Mouse (Mus musculus): ENCODE data around the gene Vav3. TPM values are rescaled to one million over a fixed set of nuclear protein-coding genes. Genes with fewer than 3 reads are reported as not detected.

Gene Vav3
- polyA plus RNA-seq, 1 experiment: 2.3 TPM

DNA sequence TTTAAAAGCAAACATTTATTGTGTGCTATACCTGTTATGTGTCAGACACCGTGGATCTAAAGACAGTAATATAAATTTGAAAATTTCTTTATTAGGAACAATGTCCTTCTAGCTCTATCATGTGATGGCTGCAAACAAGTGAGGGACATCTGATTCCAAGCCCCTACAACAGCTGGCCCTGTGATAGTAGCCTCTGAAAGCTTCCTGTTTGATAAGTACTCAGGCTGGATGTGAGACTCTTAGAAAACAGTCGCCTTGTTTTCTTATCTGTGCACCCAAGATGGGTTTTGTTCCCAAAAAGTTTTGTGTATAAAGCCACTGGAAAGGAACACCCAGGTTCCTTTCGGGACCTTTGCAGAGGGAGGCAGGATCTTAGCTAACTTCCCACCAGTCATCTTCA, 32.0 kb upstream of the Vav3 start:
- H3K9ac ChIP-seq (ENCODE audit: low read depth, poor library complexity, severe bottlenecking): no peak overlapping the region
- no peaks in the 10 kb centered on the region for H3K27me3 ChIP-seq (ENCODE audit: control insufficient read depth, insufficient read depth, low read length, poor library complexity, severe bottlenecking)
- TF ChIP-seq CTCF (IDR thresholded peaks at IDR 0.05; ENCODE audit: low read depth, low read length) (no peak), POLR2A (IDR thresholded peaks at IDR 0.05; ENCODE audit: insufficient read depth, low read length) (no peak), EP300 (IDR thresholded peaks at IDR 0.05; ENCODE audit: insufficient read depth, low read depth, low read length) (no peak)
- no peak overlapping the region for H3K4me3 ChIP-seq (ENCODE audit: low read depth, low read length)
- H3K27ac ChIP-seq (ENCODE audit: insufficient read depth, low read length): no peak overlapping the region
- H3K9me3 ChIP-seq (replicated peaks; ENCODE audit: control insufficient read depth, insufficient read depth, low read length, poor library complexity, severe bottlenecking): no peaks in the 10 kb centered on the region
- no peaks in the 10 kb centered on the region for H3K4me1 ChIP-seq (ENCODE audit: control insufficient read depth, insufficient read depth, low read length)
- H3K36me3 ChIP-seq (ENCODE audit: control insufficient read depth, insufficient read depth, low read length, poor library complexity, severe bottlenecking): no peaks in the 10 kb centered on the region

DNA sequence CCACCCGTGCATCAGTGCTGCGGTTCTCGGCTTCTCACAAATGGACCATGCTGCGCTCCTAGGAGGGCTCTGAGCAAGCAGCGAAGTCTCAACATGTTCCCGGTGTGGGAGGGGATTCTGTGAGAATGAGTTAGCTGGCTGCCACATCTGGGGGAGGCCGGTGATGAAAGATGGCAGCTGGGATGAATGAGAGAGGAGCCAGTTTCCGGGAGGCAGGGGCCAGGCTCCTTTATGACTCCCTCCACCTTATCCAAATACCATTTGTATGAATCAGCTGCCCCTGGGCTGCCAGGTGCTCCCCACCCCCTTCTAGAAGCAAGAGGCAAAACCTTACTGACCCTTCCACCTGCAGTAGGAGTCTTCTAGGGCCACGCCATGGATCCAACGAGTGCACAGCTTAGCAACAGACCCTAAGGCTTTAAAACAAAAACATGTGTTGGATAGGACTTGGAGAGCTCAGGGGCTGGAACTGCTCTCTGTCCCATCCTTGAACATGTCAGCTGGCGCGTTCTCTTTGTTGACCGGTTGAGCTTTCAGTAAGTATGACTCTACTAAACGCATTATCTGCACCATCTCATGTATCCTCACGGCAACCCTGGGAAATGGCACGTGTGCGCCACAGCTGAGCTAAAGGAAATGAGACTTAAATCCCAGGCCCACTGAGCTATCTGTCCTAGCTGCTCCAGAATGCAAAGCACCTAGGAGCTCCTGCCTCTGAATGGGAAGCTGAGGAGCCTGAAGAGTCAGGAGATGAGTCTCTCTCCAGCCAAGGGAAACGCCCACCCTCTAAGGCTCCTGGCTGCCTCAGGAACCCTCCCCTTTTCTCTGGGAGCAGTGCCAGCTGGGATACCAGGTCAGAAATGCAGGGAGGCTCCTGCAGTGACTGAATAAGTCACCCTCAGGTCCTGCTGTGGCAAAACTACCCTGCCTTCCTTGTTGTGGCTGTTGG, 30.9 kb upstream of the Vav3 start:
- no peaks in the 10 kb centered on the region for H3K9me3 ChIP-seq (replicated peaks; ENCODE audit: control insufficient read depth, insufficient read depth, low read length, poor library complexity, severe bottlenecking)
- H3K27ac ChIP-seq (ENCODE audit: insufficient read depth, low read length): no peak overlapping the region
- no peaks in the 10 kb centered on the region for H3K36me3 ChIP-seq (ENCODE audit: control insufficient read depth, insufficient read depth, low read length, poor library complexity, severe bottlenecking)
- no peaks in the 10 kb centered on the region for H3K4me1 ChIP-seq (ENCODE audit: control insufficient read depth, insufficient read depth, low read length)
- no peaks in the 10 kb centered on the region for H3K27me3 ChIP-seq (ENCODE audit: control insufficient read depth, insufficient read depth, low read length, poor library complexity, severe bottlenecking)
- no peak for TF ChIP-seq POLR2A (IDR thresholded peaks at IDR 0.05; ENCODE audit: insufficient read depth, low read length)
- TF ChIP-seq EP300 (IDR thresholded peaks at IDR 0.05; ENCODE audit: insufficient read depth, low read depth, low read length): no peak
- no peak for TF ChIP-seq CTCF (IDR thresholded peaks at IDR 0.05; ENCODE audit: low read depth, low read length)
- H3K4me3 ChIP-seq (ENCODE audit: low read depth, low read length): no peak overlapping the region
- H3K9ac ChIP-seq (ENCODE audit: low read depth, poor library complexity, severe bottlenecking): no peak overlapping the region

DNA sequence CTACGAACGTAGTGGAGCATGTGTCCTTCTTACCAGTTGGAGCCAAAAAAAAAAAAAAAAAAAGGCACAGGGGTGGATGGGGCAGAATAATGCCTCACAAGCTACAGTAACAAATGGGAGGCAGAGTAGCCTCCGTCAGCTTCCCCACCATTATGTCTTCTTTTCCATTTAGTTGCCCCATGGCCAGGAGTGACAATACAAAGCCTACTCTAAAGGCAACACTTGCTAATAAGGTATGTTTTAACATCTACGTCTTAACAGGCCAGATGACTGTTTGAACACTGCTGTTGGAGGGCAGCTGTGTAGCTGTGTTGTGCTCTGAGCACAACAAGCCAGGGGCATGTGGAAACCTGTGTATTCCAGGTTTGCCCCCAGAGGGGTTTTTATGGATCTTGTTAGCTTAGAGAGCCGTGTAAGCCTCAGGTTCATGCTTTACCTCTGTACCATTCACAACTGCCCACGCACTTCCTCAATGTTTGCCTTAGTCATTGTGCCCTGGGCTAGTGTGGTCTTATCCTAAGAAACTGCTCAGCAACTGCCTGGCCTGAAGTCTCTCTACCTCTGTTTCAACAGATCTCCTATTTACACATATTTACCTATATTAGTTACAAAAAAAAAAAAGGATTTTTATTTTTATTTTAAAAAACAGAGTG, 29.2 kb upstream of the Vav3 start:
- Histone ChIP-seq H3K27me3 (ENCODE audit: control insufficient read depth, insufficient read depth, low read length, poor library complexity, severe bottlenecking) (no peaks in the 10 kb centered on the region), H3K9me3 (replicated peaks; ENCODE audit: control insufficient read depth, insufficient read depth, low read length, poor library complexity, severe bottlenecking) (no peaks in the 10 kb centered on the region), H3K4me3 (ENCODE audit: low read depth, low read length) (no peak overlapping the region), H3K4me1 (ENCODE audit: control insufficient read depth, insufficient read depth, low read length) (no peaks in the 10 kb centered on the region), H3K27ac (ENCODE audit: insufficient read depth, low read length) (no peak overlapping the region), H3K9ac (ENCODE audit: low read depth, poor library complexity, severe bottlenecking) (no peak overlapping the region), H3K36me3 (ENCODE audit: control insufficient read depth, insufficient read depth, low read length, poor library complexity, severe bottlenecking) (no peaks in the 10 kb centered on the region)
- TF ChIP-seq CTCF (IDR thresholded peaks at IDR 0.05; ENCODE audit: low read depth, low read length) (no peak), EP300 (IDR thresholded peaks at IDR 0.05; ENCODE audit: insufficient read depth, low read depth, low read length) (no peak), POLR2A (IDR thresholded peaks at IDR 0.05; ENCODE audit: insufficient read depth, low read length) (no peak)

DNA sequence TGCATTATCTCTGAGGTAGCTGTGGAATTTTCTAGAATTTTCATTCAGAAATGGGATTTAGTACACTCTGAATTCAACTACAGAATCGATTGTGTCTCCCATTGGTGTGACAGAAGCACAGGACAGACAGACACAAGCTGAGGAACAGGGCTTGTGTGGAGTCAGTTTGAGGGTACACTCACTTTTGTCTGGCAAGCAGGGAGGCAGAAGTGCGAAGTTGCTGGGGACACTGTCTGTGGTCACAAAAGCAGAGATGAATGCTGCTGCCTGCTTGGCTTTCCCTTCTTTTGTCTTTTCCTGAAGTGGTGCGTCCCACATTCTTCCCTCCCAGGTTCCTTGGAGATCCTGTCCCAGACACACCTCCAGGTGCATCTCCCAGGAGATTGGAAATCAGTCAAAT, 28.6 kb upstream of the Vav3 start:
- no peaks in the 10 kb centered on the region for H3K9me3 ChIP-seq (replicated peaks; ENCODE audit: control insufficient read depth, insufficient read depth, low read length, poor library complexity, severe bottlenecking)
- no peaks in the 10 kb centered on the region for H3K36me3 ChIP-seq (ENCODE audit: control insufficient read depth, insufficient read depth, low read length, poor library complexity, severe bottlenecking)
- no peak overlapping the region for H3K4me3 ChIP-seq (ENCODE audit: low read depth, low read length)
- H3K9ac ChIP-seq (ENCODE audit: low read depth, poor library complexity, severe bottlenecking): no peak overlapping the region
- H3K27ac ChIP-seq (ENCODE audit: insufficient read depth, low read length): no peak overlapping the region
- no peaks in the 10 kb centered on the region for H3K4me1 ChIP-seq (ENCODE audit: control insufficient read depth, insufficient read depth, low read length)
- H3K27me3 ChIP-seq (ENCODE audit: control insufficient read depth, insufficient read depth, low read length, poor library complexity, severe bottlenecking): no peaks in the 10 kb centered on the region
- no peak for TF ChIP-seq POLR2A (IDR thresholded peaks at IDR 0.05; ENCODE audit: insufficient read depth, low read length)
- no peak for TF ChIP-seq EP300 (IDR thresholded peaks at IDR 0.05; ENCODE audit: insufficient read depth, low read depth, low read length)
- TF ChIP-seq CTCF (IDR thresholded peaks at IDR 0.05; ENCODE audit: low read depth, low read length): no peak

DNA sequence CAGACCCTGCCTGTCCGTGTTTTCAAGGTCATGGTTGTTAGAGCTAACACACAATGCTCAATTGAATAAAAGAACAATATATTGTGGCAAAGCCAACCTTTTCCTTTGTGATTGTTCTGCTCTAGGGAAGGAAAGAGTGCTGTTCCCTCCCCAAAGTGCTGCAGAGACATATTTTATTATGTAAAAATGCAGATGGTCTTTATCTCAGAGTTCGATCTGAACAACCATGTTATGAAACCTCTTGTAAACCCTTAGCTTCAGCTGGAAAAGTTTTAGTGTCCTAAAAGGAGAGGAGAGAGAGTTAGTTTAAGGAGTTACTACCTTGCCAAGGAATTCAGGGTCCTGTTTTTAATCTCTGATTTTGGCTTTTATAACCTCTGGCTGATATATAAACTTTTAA, 27.0 kb upstream of the Vav3 start:
- TF ChIP-seq EP300 (IDR thresholded peaks at IDR 0.05; ENCODE audit: insufficient read depth, low read depth, low read length) (no peak), POLR2A (IDR thresholded peaks at IDR 0.05; ENCODE audit: insufficient read depth, low read length) (no peak)
- Histone ChIP-seq H3K4me3 (ENCODE audit: low read depth, low read length) (no peak overlapping the region), H3K36me3 (ENCODE audit: control insufficient read depth, insufficient read depth, low read length, poor library complexity, severe bottlenecking) (no peaks in the 10 kb centered on the region), H3K27me3 (ENCODE audit: control insufficient read depth, insufficient read depth, low read length, poor library complexity, severe bottlenecking) (no peaks in the 10 kb centered on the region), H3K9me3 (replicated peaks; ENCODE audit: control insufficient read depth, insufficient read depth, low read length, poor library complexity, severe bottlenecking) (no peaks in the 10 kb centered on the region), H3K9ac (ENCODE audit: low read depth, poor library complexity, severe bottlenecking) (no peak overlapping the region), H3K4me1 (ENCODE audit: control insufficient read depth, insufficient read depth, low read length) (no peaks in the 10 kb centered on the region), H3K27ac (ENCODE audit: insufficient read depth, low read length) (no peak overlapping the region)

DNA sequence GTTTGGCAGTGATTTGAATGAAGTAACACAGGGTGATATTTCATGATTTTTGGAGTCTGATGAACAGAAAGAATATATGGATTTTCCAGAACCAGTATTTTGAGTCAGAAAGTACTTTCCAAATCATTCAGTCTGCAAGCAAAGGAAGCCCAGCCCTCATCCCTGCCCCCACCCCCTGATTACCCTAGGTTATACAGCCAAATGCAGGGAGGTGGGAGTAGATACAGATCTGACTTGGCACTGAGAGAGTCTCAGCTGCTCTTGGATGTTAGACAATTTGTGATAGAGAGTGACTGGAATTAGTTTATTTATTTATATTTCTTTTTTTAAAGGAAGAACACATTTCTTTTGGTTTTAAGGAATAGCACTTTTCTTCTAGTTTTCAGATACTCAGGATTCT, 18.2 kb upstream of the Vav3 start:
- Histone ChIP-seq H3K4me1 (ENCODE audit: control insufficient read depth, insufficient read depth, low read length) (peaks cover 4% of the 10 kb centered on the region), H3K9me3 (replicated peaks; ENCODE audit: control insufficient read depth, insufficient read depth, low read length, poor library complexity, severe bottlenecking) (no peaks in the 10 kb centered on the region), H3K27ac (ENCODE audit: insufficient read depth, low read length) (no peak overlapping the region), H3K27me3 (ENCODE audit: control insufficient read depth, insufficient read depth, low read length, poor library complexity, severe bottlenecking) (no peaks in the 10 kb centered on the region), H3K4me3 (ENCODE audit: low read depth, low read length) (no peak overlapping the region), H3K36me3 (ENCODE audit: control insufficient read depth, insufficient read depth, low read length, poor library complexity, severe bottlenecking) (no peaks in the 10 kb centered on the region), H3K9ac (ENCODE audit: low read depth, poor library complexity, severe bottlenecking) (no peak overlapping the region)
- TF ChIP-seq POLR2A (IDR thresholded peaks at IDR 0.05; ENCODE audit: insufficient read depth, low read length) (no peak), CTCF (IDR thresholded peaks at IDR 0.05; ENCODE audit: low read depth, low read length) (no peak), EP300 (IDR thresholded peaks at IDR 0.05; ENCODE audit: insufficient read depth, low read depth, low read length) (no peak)
